Mouse (Mus musculus): ENCODE measurements at regions not wholly inside any gene's neighbourhood (a gene's known extent, or its start where the extent isn't known, plus 50 kb on each side); places are given as distances from the start of the nearest gene placed in this dataset.

DNA sequence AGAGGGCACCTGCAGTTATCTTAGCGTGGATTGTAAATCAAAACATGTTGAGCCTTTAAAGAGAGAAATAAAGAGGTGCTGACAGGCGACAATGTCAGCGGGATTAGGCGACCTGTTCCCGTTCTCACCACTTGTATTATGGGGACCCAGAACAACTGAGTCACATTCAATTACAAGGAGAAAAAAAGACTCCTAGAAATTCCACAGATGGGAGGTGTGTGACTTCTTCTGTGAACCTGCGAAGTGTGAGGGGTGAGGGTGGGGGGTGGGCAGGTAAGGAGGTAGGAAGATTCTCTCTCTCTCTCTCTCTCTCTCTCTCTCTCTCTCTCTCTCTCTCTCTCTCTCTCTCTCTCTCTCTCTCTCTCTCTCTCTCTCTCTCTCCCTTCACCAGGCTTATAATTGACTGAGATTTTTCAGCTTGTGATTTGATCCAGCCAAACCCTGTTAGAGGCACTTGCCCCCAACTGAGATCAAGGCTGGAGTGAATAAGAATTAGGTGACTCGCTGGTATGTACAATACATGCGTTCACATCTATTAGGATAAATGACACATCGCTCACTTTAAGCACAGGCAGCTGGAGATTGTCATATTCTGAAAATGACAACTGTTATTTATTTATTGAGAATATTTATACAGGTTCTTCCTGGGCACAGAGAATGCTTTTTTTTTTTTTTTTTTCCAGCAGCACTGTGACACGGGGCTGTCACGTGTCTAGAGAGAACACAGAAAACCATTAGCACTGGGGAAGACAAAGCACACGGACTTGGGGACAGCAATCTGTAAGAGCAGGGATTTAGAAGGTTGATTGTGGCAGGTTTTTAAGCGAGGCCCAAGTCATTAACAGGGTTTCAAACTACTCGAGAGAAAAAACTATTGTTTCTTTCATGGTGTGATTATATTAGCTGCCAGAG is 119.2 kb downstream of the Sem1 start:
- H3K36me3 ChIP-seq (ENCODE audit: control insufficient read depth, insufficient read depth, low read length): no peaks in the 10 kb centered on the region
- H3K9ac ChIP-seq (ENCODE audit: low read depth, low read length): no peak overlapping the region
- H3K4me2 ChIP-seq: no peak overlapping the region
- H3K27me3 ChIP-seq (replicated peaks; ENCODE audit: control insufficient read depth, insufficient read depth, low read length): no peaks in the 10 kb centered on the region
- ATAC-seq (replicated peaks; ENCODE audit: low FRiP score) (no peak), DNase-seq (ENCODE audit: low spot score) (no peak)
- no peak overlapping the region for H3K27ac ChIP-seq (ENCODE audit: low read depth, low read length)
- H3K4me3 ChIP-seq (ENCODE audit: low read depth, low read length): no peak overlapping the region
- H3K4me1 ChIP-seq (replicated peaks; ENCODE audit: control insufficient read depth, insufficient read depth, low read length): no peaks in the 10 kb centered on the region
- 32% methylated on average over 14 of the region's 14 CpGs for WGBS
- H3K9me3 ChIP-seq (ENCODE audit: control insufficient read depth, low read length): no peaks in the 10 kb centered on the region

GRCm38 (mm10) chr6:6457726-6458125 is 120.7 kb downstream of the Sem1 start:
- no peaks in the 10 kb centered on the region for H3K27me3 ChIP-seq (replicated peaks; ENCODE audit: control insufficient read depth, insufficient read depth, low read length)
- H3K27ac ChIP-seq (ENCODE audit: low read depth, low read length): no peak overlapping the region
- no peak overlapping the region for H3K4me3 ChIP-seq (ENCODE audit: low read depth, low read length)
- H3K4me2 ChIP-seq: no peak overlapping the region
- H3K9ac ChIP-seq (ENCODE audit: low read depth, low read length): no peak overlapping the region
- 72% methylated on average over 4 of the region's 4 CpGs for WGBS
- no peaks in the 10 kb centered on the region for H3K4me1 ChIP-seq (replicated peaks; ENCODE audit: control insufficient read depth, insufficient read depth, low read length)
- DNase-seq (ENCODE audit: low spot score) (no peak), ATAC-seq (replicated peaks; ENCODE audit: low FRiP score) (no peak)
- H3K36me3 ChIP-seq (ENCODE audit: control insufficient read depth, insufficient read depth, low read length): no peaks in the 10 kb centered on the region
- H3K9me3 ChIP-seq (ENCODE audit: control insufficient read depth, low read length): no peaks in the 10 kb centered on the region

DNA sequence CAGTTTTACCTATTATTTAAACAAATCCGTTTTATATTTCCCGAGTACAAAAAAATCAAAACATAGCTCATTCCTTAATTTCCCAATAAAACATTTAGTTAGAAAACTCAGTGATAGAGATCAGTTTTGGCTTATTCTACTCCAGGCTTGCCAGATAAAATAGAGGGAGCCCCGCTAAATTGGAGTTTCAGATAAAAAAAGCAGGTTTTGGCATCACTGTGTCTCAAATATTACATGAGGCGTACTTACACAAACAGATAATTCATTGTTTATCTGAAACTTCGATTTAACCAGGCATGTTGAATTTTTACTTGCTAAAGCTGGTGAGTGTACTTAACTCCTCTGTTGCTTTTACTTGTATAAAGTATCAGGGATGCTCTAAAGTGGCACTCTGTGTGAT is 121.5 kb downstream of the Sem1 start:
- no peak overlapping the region for H3K4me2 ChIP-seq
- H3K27me3 ChIP-seq (replicated peaks; ENCODE audit: control insufficient read depth, insufficient read depth, low read length): no peaks in the 10 kb centered on the region
- DNase-seq (ENCODE audit: low spot score) (no peak), ATAC-seq (replicated peaks; ENCODE audit: low FRiP score) (no peak)
- H3K27ac ChIP-seq (ENCODE audit: low read depth, low read length): no peak overlapping the region
- H3K4me3 ChIP-seq (ENCODE audit: low read depth, low read length): no peak overlapping the region
- 76% methylated on average over 5 of the region's 5 CpGs for WGBS
- H3K4me1 ChIP-seq (replicated peaks; ENCODE audit: control insufficient read depth, insufficient read depth, low read length): no peaks in the 10 kb centered on the region
- no peaks in the 10 kb centered on the region for H3K9me3 ChIP-seq (ENCODE audit: control insufficient read depth, low read length)
- no peak overlapping the region for H3K9ac ChIP-seq (ENCODE audit: low read depth, low read length)
- H3K36me3 ChIP-seq (ENCODE audit: control insufficient read depth, insufficient read depth, low read length): no peaks in the 10 kb centered on the region

DNA sequence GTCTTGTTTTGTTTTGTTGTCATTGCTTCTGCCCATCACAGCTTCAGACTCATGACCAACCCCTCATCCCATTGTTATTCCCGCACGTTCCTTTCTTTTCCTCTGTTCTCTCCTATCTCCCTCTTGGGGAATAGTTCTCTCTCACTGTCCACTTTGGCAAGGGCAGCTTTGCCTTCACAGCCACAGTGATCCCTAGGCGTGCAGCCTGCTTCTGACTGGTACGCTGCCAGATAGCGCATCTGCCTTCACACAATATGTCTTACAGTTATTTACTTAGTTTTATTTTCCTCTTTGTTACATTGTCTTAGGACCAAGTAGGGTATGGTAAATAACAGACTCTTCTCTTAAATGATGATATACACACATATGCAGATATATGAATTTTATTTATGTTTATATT is 122.9 kb downstream of the Sem1 start:
- DNase-seq (ENCODE audit: low spot score) (no peak), ATAC-seq (replicated peaks; ENCODE audit: low FRiP score) (no peak)
- Histone ChIP-seq H3K27me3 (replicated peaks; ENCODE audit: control insufficient read depth, insufficient read depth, low read length) (no peaks in the 10 kb centered on the region), H3K4me2 (no peak overlapping the region), H3K4me1 (replicated peaks; ENCODE audit: control insufficient read depth, insufficient read depth, low read length) (no peaks in the 10 kb centered on the region), H3K27ac (ENCODE audit: low read depth, low read length) (no peak overlapping the region), H3K4me3 (ENCODE audit: low read depth, low read length) (no peak overlapping the region), H3K9me3 (ENCODE audit: control insufficient read depth, low read length) (no peaks in the 10 kb centered on the region), H3K36me3 (ENCODE audit: control insufficient read depth, insufficient read depth, low read length) (no peaks in the 10 kb centered on the region), H3K9ac (ENCODE audit: low read depth, low read length) (no peak overlapping the region)
- 89% methylated on average over 5 of the region's 5 CpGs for WGBS

GRCm38 (mm10) chr6:6454396-6454795 is 124.1 kb downstream of the Sem1 start:
- Histone ChIP-seq H3K9me3 (ENCODE audit: control insufficient read depth, low read length) (no peaks in the 10 kb centered on the region), H3K4me3 (ENCODE audit: low read depth, low read length) (no peak overlapping the region), H3K9ac (ENCODE audit: low read depth, low read length) (no peak overlapping the region), H3K4me2 (no peak overlapping the region), H3K27ac (ENCODE audit: low read depth, low read length) (no peak overlapping the region), H3K27me3 (replicated peaks; ENCODE audit: control insufficient read depth, insufficient read depth, low read length) (no peaks in the 10 kb centered on the region), H3K36me3 (ENCODE audit: control insufficient read depth, insufficient read depth, low read length) (no peaks in the 10 kb centered on the region), H3K4me1 (replicated peaks; ENCODE audit: control insufficient read depth, insufficient read depth, low read length) (no peaks in the 10 kb centered on the region)
- WGBS: 74% methylated on average over 2 of the region's 2 CpGs
- DNase-seq (ENCODE audit: low spot score) (no peak), ATAC-seq (replicated peaks; ENCODE audit: low FRiP score) (no peak)

DNA sequence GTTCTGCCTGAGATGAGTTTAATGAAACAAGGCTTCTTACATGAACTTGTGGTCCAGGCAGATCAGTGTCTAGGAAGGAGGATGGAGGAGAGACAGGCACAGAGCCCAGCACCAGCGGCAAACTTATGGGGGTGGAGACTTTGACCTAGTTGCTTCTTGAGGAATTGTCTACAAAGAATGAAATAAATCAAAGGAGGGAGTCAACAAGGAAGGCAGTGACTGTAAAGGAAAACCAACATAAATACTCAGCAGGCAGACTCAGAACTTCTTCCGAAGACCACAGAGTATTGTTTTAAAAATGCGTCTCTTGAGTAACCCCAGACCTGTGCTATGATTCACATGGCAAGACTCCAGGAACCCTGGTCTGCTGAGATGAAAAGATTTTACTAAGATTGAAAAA is 143.6 kb downstream of the Sem1 start:
- Histone ChIP-seq H3K4me1 (replicated peaks; ENCODE audit: control insufficient read depth, insufficient read depth, low read length) (no peaks in the 10 kb centered on the region), H3K9ac (ENCODE audit: low read depth, low read length) (no peak overlapping the region), H3K36me3 (ENCODE audit: control insufficient read depth, insufficient read depth, low read length) (no peaks in the 10 kb centered on the region), H3K27ac (ENCODE audit: low read depth, low read length) (no peak overlapping the region), H3K9me3 (ENCODE audit: control insufficient read depth, low read length) (no peaks in the 10 kb centered on the region), H3K4me2 (no peak overlapping the region), H3K27me3 (replicated peaks; ENCODE audit: control insufficient read depth, insufficient read depth, low read length) (no peaks in the 10 kb centered on the region), H3K4me3 (ENCODE audit: low read depth, low read length) (no peak overlapping the region)
- no peak for ATAC-seq (replicated peaks; ENCODE audit: low FRiP score)
- no peak for DNase-seq (ENCODE audit: low spot score)
- WGBS: 86% methylated on average over 3 of the region's 3 CpGs

- DNase-seq (ENCODE audit: low spot score): no peak
- no peak overlapping the region for H3K9ac ChIP-seq (ENCODE audit: low read depth, low read length)
- no peaks in the 10 kb centered on the region for H3K36me3 ChIP-seq (ENCODE audit: control insufficient read depth, insufficient read depth, low read length)
- ATAC-seq (replicated peaks; ENCODE audit: low FRiP score): no peak
- no peak overlapping the region for H3K4me2 ChIP-seq
- no peaks in the 10 kb centered on the region for H3K27me3 ChIP-seq (replicated peaks; ENCODE audit: control insufficient read depth, insufficient read depth, low read length)
- H3K4me3 ChIP-seq (ENCODE audit: low read depth, low read length): no peak overlapping the region
- H3K27ac ChIP-seq (ENCODE audit: low read depth, low read length): no peak overlapping the region
- no peaks in the 10 kb centered on the region for H3K9me3 ChIP-seq (ENCODE audit: control insufficient read depth, low read length)
- H3K4me1 ChIP-seq (replicated peaks; ENCODE audit: control insufficient read depth, insufficient read depth, low read length): no peaks in the 10 kb centered on the region
- whole genome bisulfite sequencing: 65% methylated on average over 5 of the region's 5 CpGs
These were observed 144.1 kb downstream of the Sem1 start for GRCm38 (mm10) chr6:6434261-6434802.

- H3K27ac ChIP-seq (ENCODE audit: low read depth, low read length): no peak overlapping the region
- no peak for ATAC-seq (replicated peaks; ENCODE audit: low FRiP score)
- H3K4me1 ChIP-seq (replicated peaks; ENCODE audit: control insufficient read depth, insufficient read depth, low read length): no peaks in the 10 kb centered on the region
- WGBS: 72% methylated on average over 6 of the region's 6 CpGs
- no peaks in the 10 kb centered on the region for H3K27me3 ChIP-seq (replicated peaks; ENCODE audit: control insufficient read depth, insufficient read depth, low read length)
- H3K4me3 ChIP-seq (ENCODE audit: low read depth, low read length): no peak overlapping the region
- no peak overlapping the region for H3K9ac ChIP-seq (ENCODE audit: low read depth, low read length)
- no peak for DNase-seq (ENCODE audit: low spot score)
- no peaks in the 10 kb centered on the region for H3K36me3 ChIP-seq (ENCODE audit: control insufficient read depth, insufficient read depth, low read length)
- no peak overlapping the region for H3K4me2 ChIP-seq
- no peaks in the 10 kb centered on the region for H3K9me3 ChIP-seq (ENCODE audit: control insufficient read depth, low read length)
These were observed 145.3 kb downstream of the Sem1 start for GRCm38 (mm10) chr6:6433179-6433578.

Measured in liver, embryonic 11.5 days (tissue).